In genomic region chr6:43636980-43637638, GRCm38 (mm10) we compare ENCODE assay signal across 12 mouse cellular contexts. TPM values are rescaled to one million over a fixed set of nuclear protein-coding genes. Genes with fewer than 3 reads are reported as not detected.
DNase-seq lines count a peak whose midpoint lies in the region; ATAC-seq and TF ChIP-seq lines count a peak whose summit lies in the region.
"Had no signal": no experiment of that assay in that cellular context is flagged by ENCODE, and none has a peak within 500 bp of the region (broad histone marks: within the 10 kb centered on the region; RNA-seq: fewer than 3 reads in every experiment).

No protein-coding gene starts in this region.

- DNase-seq in midbrain, embryonic 11.5 days (ENCODE audit: low spot score, missing footprints), result peak; percentile 23
- no peak for DNase-seq in midbrain, postnatal 0 days (ENCODE audit: low spot score)
- no peak for DNase-seq in heart, adult 9 months (ENCODE audit: low spot score in 2 of 2)
- DNase-seq: cerebellum, postnatal 14 days had no signal

- no peak overlapping the region for H3K4me3 ChIP-seq in midbrain, embryonic 11.5 days (ENCODE audit: low read depth, low read length)
- H3K4me3 ChIP-seq in midbrain, postnatal 0 days (ENCODE audit: low read depth, low read length), result no peak overlapping the region
- peak overlapping the region; percentile 10; the same call in 1 of the 2 replicates for H3K4me3 ChIP-seq in macrophage (ENCODE audit: inconsistent target)
- H3K4me3 ChIP-seq in forebrain, embryonic 16.5 days (replicated peaks; ENCODE audit: low read length), result no peak overlapping the region
- no peak overlapping the region for H3K4me3 ChIP-seq in hindbrain, embryonic 16.5 days (ENCODE audit: low read length)
- H3K4me3 ChIP-seq: embryonic facial prominence, embryonic 12.5 days; forebrain, embryonic 10.5 days; midbrain, embryonic 10.5 days had no signal

- H3K9ac ChIP-seq in midbrain, embryonic 11.5 days (ENCODE audit: low read length), result no peak overlapping the region
- H3K9ac ChIP-seq in midbrain, postnatal 0 days (replicated peaks; ENCODE audit: low read length, poor library complexity, severe bottlenecking), result no peak overlapping the region
- no peak overlapping the region for H3K9ac ChIP-seq in forebrain, embryonic 16.5 days (replicated peaks; ENCODE audit: low read depth, low read length)
- no peak overlapping the region for H3K9ac ChIP-seq in hindbrain, embryonic 16.5 days (ENCODE audit: low read depth, low read length)
- H3K9ac ChIP-seq: embryonic facial prominence, embryonic 12.5 days had no signal

- H3K4me2 ChIP-seq in midbrain, embryonic 11.5 days, result no peak overlapping the region
- H3K4me2 ChIP-seq in midbrain, postnatal 0 days (ENCODE audit: low read depth, low read length, poor library complexity, severe bottlenecking), result no peak overlapping the region
- H3K4me2 ChIP-seq in forebrain, embryonic 16.5 days (ENCODE audit: low read length), result no peak overlapping the region
- H3K4me2 ChIP-seq in hindbrain, embryonic 16.5 days (ENCODE audit: low read length), result no peak overlapping the region
- H3K4me2 ChIP-seq: embryonic facial prominence, embryonic 12.5 days had no signal

- no peak for ATAC-seq in midbrain, embryonic 11.5 days (ENCODE audit: low FRiP score)
- ATAC-seq in midbrain, postnatal 0 days (ENCODE audit: low FRiP score), result no peak
- ATAC-seq in common myeloid progenitor, adult 5-6 weeks (replicated peaks; ENCODE audit: low read depth, poor library complexity, severe bottlenecking), result peak; percentile 78
- no peak for ATAC-seq in forebrain, embryonic 16.5 days
- ATAC-seq in hindbrain, embryonic 16.5 days, result no peak

- no peaks in the 10 kb centered on the region for H3K27me3 ChIP-seq in midbrain, embryonic 11.5 days (ENCODE audit: control insufficient read depth, insufficient read depth, low read length)
- H3K27me3 ChIP-seq in midbrain, postnatal 0 days (ENCODE audit: insufficient read depth, low read length), result no peaks in the 10 kb centered on the region
- no peaks in the 10 kb centered on the region for H3K27me3 ChIP-seq in forebrain, embryonic 16.5 days (replicated peaks; ENCODE audit: control insufficient read depth, insufficient read depth, low read length)
- H3K27me3 ChIP-seq in hindbrain, embryonic 16.5 days (replicated peaks; ENCODE audit: control insufficient read depth, insufficient read depth, low read length), result no peaks in the 10 kb centered on the region
- H3K27me3 ChIP-seq: embryonic facial prominence, embryonic 12.5 days had no signal

- H3K27ac ChIP-seq in midbrain, embryonic 11.5 days (ENCODE audit: low read depth, low read length), result no peak overlapping the region
- H3K27ac ChIP-seq in midbrain, postnatal 0 days (ENCODE audit: low read depth, low read length), result no peak overlapping the region
- H3K27ac ChIP-seq in macrophage, result no peak overlapping the region
- no peak overlapping the region for H3K27ac ChIP-seq in forebrain, embryonic 16.5 days (ENCODE audit: low read length)
- H3K27ac ChIP-seq in hindbrain, embryonic 16.5 days (ENCODE audit: low read depth, low read length), result no peak overlapping the region
- H3K27ac ChIP-seq: embryonic facial prominence, embryonic 12.5 days; forebrain, embryonic 10.5 days; midbrain, embryonic 10.5 days had no signal

- no peak for TF ChIP-seq CTCF in midbrain, postnatal 0 days (IDR thresholded peaks at IDR 0.05)

- H3K9me3 ChIP-seq in midbrain, embryonic 11.5 days (ENCODE audit: control insufficient read depth, low read length), result no peaks in the 10 kb centered on the region
- no peaks in the 10 kb centered on the region for H3K9me3 ChIP-seq in midbrain, postnatal 0 days (ENCODE audit: low read length)
- H3K9me3 ChIP-seq in forebrain, embryonic 16.5 days (ENCODE audit: control insufficient read depth, low read length), result no peaks in the 10 kb centered on the region
- no peaks in the 10 kb centered on the region for H3K9me3 ChIP-seq in hindbrain, embryonic 16.5 days (ENCODE audit: control insufficient read depth, low read length)
- H3K9me3 ChIP-seq: embryonic facial prominence, embryonic 12.5 days; forebrain, embryonic 10.5 days; G1E; midbrain, embryonic 10.5 days had no signal

- no peaks in the 10 kb centered on the region for H3K36me3 ChIP-seq in midbrain, embryonic 11.5 days (ENCODE audit: control insufficient read depth, insufficient read depth, low read length)
- no peaks in the 10 kb centered on the region for H3K36me3 ChIP-seq in midbrain, postnatal 0 days (ENCODE audit: insufficient read depth, low read length)
- no peaks in the 10 kb centered on the region for H3K36me3 ChIP-seq in macrophage (ENCODE audit: inconsistent target)
- no peaks in the 10 kb centered on the region for H3K36me3 ChIP-seq in forebrain, embryonic 16.5 days (ENCODE audit: control insufficient read depth, insufficient read depth)
- H3K36me3 ChIP-seq in hindbrain, embryonic 16.5 days (ENCODE audit: control insufficient read depth, insufficient read depth, low read length), result no peaks in the 10 kb centered on the region
- H3K36me3 ChIP-seq: embryonic facial prominence, embryonic 12.5 days; forebrain, embryonic 10.5 days; midbrain, embryonic 10.5 days had no signal

- 89% methylated on average over 11 of the region's 11 CpGs for WGBS in midbrain, embryonic 11.5 days
- 87% methylated on average over 11 of the region's 11 CpGs for WGBS in midbrain, postnatal 0 days
- WGBS in macrophage (ENCODE audit: missing documents), result 36% methylated on average over 11 of the region's 11 CpGs
- 92% methylated on average over 11 of the region's 11 CpGs for WGBS in forebrain, embryonic 16.5 days
- 89% methylated on average over 11 of the region's 11 CpGs for WGBS in hindbrain, embryonic 16.5 days

- no peaks in the 10 kb centered on the region for H3K4me1 ChIP-seq in midbrain, embryonic 11.5 days (ENCODE audit: control insufficient read depth, insufficient read depth, low read length)
- H3K4me1 ChIP-seq in midbrain, postnatal 0 days (ENCODE audit: insufficient read depth, low read length), result no peaks in the 10 kb centered on the region
- no peaks in the 10 kb centered on the region for H3K4me1 ChIP-seq in forebrain, embryonic 16.5 days (replicated peaks; ENCODE audit: control insufficient read depth, insufficient read depth, low read length)
- H3K4me1 ChIP-seq in hindbrain, embryonic 16.5 days (ENCODE audit: control insufficient read depth, insufficient read depth, low read depth, low read length), result no peaks in the 10 kb centered on the region
- H3K4me1 ChIP-seq: embryonic facial prominence, embryonic 12.5 days; forebrain, embryonic 10.5 days; midbrain, embryonic 10.5 days had no signal

- no peaks in the 10 kb centered on the region for H3K79me2 ChIP-seq in macrophage (ENCODE audit: inconsistent target)

RNA-seq across cellular contexts. Expression of gene Tpk1, which starts 29.0 kb away (rescaled TPM):
- 4.9 and 6.0 TPM in 2 replicates for polyA plus RNA-seq in midbrain, embryonic 11.5 days (2014; fragmentation: Nextera tagmentation; extraction: Ambion mirVana)
- 4.4 and 5.1 TPM in 2 replicates for total RNA-seq in midbrain, postnatal 0 days (2014; rRNA removed)
- polyA plus RNA-seq in midbrain, postnatal 0 days (2015; fragmentation: Nextera tagmentation; extraction: Ambion mirVana), result 6.0 and 6.2 TPM in 2 replicates
- 11.3 and 14.1 TPM in 2 replicates for total RNA-seq in common myeloid progenitor, adult 5-6 weeks (2017)
- total RNA-seq in macrophage (2018; cell fraction: chromatin; rRNA removed), result 10 to 100 TPM in 3 of 26 experiments, 1 to 10 TPM in 23; 2.5 to 11.5 (median 7.1) TPM
- total RNA-seq in macrophage (2018; cell fraction: cytosol; rRNA removed), result 1 to 10 TPM; 4.6 to 8.7 (median 6.6) TPM
- total RNA-seq in macrophage (2018; cell fraction: nucleus; rRNA removed), result 10 to 100 TPM in 5 of 26 experiments, 1 to 10 TPM in 21; 2.7 to 13.3 (median 5.9) TPM
- 7.0 to 7.8 TPM (median 7.7 TPM) in 3 replicates for polyA plus RNA-seq in macrophage (2018)
- polyA plus RNA-seq in forebrain, embryonic 16.5 days (2015; fragmentation: Nextera tagmentation; extraction: Ambion mirVana), result 6.9 and 8.1 TPM in 2 replicates
- polyA plus RNA-seq in hindbrain, embryonic 16.5 days (2015; fragmentation: Nextera tagmentation; extraction: Ambion mirVana), result 6.5 and 6.6 TPM in 2 replicates
